Mouse (Mus musculus): ENCODE results near the gene Daxx. TPM values are rescaled to one million over a fixed set of nuclear protein-coding genes. Genes with fewer than 3 reads are reported as not detected.

The Daxx gene
- polyA plus RNA-seq (2014; fragmentation: Illumina TruSeq; extraction: RNeasy Lipid Tissue Mini Kit (QIAGEN cat#74804); ENCODE audit: low read depth, low replicate concordance): 9.9 TPM

GRCm38 (mm10) chr17:33909077-33909868 is at the start of gene Daxx:
TSS of gene Daxx (plus strand) at chr17:33909414.

DNA sequence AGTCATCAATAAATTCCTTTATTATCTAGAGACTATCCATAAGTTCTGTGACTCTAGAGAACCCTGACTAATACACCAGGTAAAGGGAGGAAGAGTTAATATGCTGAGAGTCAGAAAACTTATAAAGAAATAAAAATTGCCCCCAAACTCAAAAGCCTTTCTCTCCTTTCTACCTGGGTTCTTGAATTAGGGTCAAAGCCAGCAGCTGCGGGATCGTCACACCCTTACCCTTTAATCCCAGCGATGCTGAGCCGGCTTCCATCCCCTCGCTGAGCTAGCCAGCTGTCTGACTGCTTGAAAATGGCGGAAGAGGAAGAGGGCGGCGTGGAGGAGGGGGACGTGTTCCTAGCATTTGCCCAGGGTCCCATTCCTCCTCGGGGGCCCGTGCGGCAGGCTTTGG is 35.7 kb upstream of the Daxx start, which contains the start of gene Gm7029:
Gene Gm7029 (plus strand): TSS at position 301 of the 400 bp plus-strand sequence.

GRCm38 (mm10) chr17:33890533-33891059 is 18.6 kb upstream of the Daxx start, which contains the start of gene Kifc1:
TSS of gene Kifc1 (minus strand) at chr17:33890661.

DNA sequence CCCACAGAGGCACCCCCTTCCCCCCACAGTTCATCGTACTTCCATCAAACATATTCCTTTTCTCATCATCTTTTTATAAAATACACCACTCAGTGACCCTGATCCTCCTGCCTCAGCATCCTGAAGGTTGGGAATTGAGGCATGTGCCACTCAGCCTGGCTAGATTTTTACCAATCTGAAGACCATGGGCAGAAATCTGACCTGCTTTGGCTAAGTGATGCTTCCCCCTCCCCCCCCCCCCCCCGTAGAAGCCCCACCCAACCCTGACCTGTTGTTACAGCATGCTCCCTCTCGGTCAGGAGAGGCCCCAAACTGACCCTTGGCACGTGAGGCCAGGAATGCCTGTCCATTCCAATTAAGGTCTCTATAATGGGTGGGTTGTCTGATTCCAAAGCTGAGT is 4.4 kb upstream of the Daxx start, which contains the start of gene Platr17:
Gene Platr17 (plus strand): TSS at position 301 of the 400 bp plus-strand sequence.

GRCm38 (mm10) chr17:33915671-33916250 is 6.5 kb downstream of the Daxx start, which contains the start of the genes Tapbp and Zbtb22:
TSS of gene Tapbp (plus strand) at chr17:33915899.
TSS of gene Zbtb22 (plus strand) at chr17:33915904.

GRCm38 (mm10) chr17:33929371-33930279 is 20.4 kb downstream of the Daxx start, which contains the start of gene Rgl2:
TSS of gene Rgl2 (plus strand) at chr17:33929543.

DNA sequence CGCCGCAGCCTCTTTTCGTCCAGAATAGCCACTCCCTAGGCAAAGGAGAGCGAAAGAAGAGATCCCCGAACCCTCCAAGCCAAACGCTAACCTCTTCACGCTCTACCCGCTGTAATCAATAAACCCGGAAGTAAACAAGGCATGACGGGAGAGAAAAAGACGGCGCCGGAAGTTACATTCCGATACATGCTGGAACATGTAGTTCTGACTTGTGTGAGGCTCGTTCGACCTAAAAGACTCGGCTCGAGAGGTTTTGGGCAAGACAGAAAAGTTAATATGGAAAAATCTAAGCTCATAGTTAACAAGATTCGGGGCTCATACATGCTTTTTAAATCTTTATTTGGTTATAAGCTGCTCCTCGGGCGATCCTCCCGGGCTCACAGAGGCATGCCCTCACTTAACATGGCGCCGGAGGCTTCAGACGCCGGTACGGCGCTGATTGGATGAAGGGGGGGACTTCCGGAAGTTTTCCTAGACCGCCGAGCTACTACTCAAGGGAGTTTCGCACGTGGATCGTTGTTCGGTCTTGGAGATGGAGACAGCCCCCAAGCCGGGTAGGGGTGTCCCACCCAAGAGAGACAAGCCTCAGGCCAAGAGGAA is 31.1 kb downstream of the Daxx start, which contains the start of the genes Pfdn6 and Wdr46:
Gene Pfdn6 (minus strand): TSS at position 138 of the 600 bp plus-strand sequence.
Gene Wdr46 (plus strand): TSS at position 455 of the 600 bp plus-strand sequence.

DNA sequence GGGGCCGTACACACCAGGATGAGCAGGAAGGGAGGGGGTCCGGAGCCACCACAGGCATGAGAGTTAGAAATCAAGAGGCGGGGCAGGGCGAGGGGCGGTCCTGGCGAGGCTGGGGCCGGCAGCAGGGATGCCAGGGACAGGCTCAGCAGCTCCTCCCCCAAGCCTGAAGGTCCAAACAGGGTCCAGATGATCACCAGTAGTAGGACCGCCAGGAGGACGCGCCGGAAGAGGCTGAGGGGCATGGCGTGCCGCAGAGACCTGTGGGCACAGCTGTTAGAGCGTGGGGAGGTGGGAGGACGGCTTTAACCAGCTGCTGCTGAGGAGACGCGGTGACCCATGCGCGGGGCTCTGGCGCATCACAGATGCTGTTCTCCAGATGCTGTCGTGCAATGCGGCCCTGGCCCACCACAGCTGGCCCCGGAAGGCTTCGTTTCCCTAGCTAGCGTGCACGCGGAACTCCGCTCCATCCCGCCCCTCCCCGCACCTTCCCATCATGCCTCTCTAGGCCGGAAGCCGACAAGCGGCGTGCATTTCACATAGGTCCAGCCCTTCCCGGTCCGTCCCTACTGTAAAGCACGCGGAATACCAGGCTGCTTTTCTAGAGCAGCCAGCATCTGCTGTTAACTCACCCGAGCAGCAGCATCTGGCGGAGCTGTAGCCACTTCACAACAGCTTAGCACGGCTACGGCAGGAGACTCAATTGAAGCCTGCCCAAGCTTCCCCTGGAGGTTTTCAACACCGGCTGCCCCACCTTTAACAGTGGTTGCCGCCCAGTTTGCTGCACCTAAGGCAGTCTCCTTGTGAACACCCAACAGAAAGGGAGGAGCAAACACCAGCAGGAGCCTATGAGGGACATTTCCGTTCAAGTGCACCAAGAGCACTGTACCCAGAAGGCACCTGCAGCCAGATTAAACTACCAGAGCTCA is 42.1 kb downstream of the Daxx start, which contains the start of gene B3galt4:
Gene B3galt4 (minus strand): TSS at position 468 of the 926 bp plus-strand sequence.

GRCm38 (mm10) chr17:33955555-33956214 is 46.5 kb downstream of the Daxx start, which contains the start of the genes Vps52 and Rps18:
TSS of gene Vps52 (plus strand) at chr17:33955812.
TSS of gene Rps18 (minus strand) at chr17:33956001.

Other genes with a start within 250 kb of the Daxx start
- 396 TPM for gene Hnrnpm, start 222.6 kb upstream of the Daxx start, polyA plus RNA-seq (2014; fragmentation: Illumina TruSeq; extraction: RNeasy Lipid Tissue Mini Kit (QIAGEN cat#74804); ENCODE audit: low read depth, low replicate concordance)
- 39.7 TPM for gene March2, start 190.7 kb upstream of the Daxx start, polyA plus RNA-seq (2014; fragmentation: Illumina TruSeq; extraction: RNeasy Lipid Tissue Mini Kit (QIAGEN cat#74804); ENCODE audit: low read depth, low replicate concordance)
- 40.2 TPM for gene Rab11b, start 148.9 kb upstream of the Daxx start, polyA plus RNA-seq (2014; fragmentation: Illumina TruSeq; extraction: RNeasy Lipid Tissue Mini Kit (QIAGEN cat#74804); ENCODE audit: low read depth, low replicate concordance)
- gene Angptl4, start 127.6 kb upstream of the Daxx start, polyA plus RNA-seq (2014; fragmentation: Illumina TruSeq; extraction: RNeasy Lipid Tissue Mini Kit (QIAGEN cat#74804); ENCODE audit: low read depth, low replicate concordance): 4.9 TPM
- 17.0 TPM for gene Kank3, start 98.9 kb upstream of the Daxx start, polyA plus RNA-seq (2014; fragmentation: Illumina TruSeq; extraction: RNeasy Lipid Tissue Mini Kit (QIAGEN cat#74804); ENCODE audit: low read depth, low replicate concordance)
- 62.1 TPM for gene Rps28, start 84.9 kb upstream of the Daxx start, polyA plus RNA-seq (2014; fragmentation: Illumina TruSeq; extraction: RNeasy Lipid Tissue Mini Kit (QIAGEN cat#74804); ENCODE audit: low read depth, low replicate concordance)
- gene Ndufa7, start 84.8 kb upstream of the Daxx start, polyA plus RNA-seq (2014; fragmentation: Illumina TruSeq; extraction: RNeasy Lipid Tissue Mini Kit (QIAGEN cat#74804); ENCODE audit: low read depth, low replicate concordance): 29.1 TPM
- gene Cd320, start 66.3 kb upstream of the Daxx start, polyA plus RNA-seq (2014; fragmentation: Illumina TruSeq; extraction: RNeasy Lipid Tissue Mini Kit (QIAGEN cat#74804); ENCODE audit: low read depth, low replicate concordance): 7.3 TPM
- not detected for gene Gm7029, start 35.6 kb upstream of the Daxx start, polyA plus RNA-seq (2014; fragmentation: Illumina TruSeq; extraction: RNeasy Lipid Tissue Mini Kit (QIAGEN cat#74804); ENCODE audit: low read depth, low replicate concordance)
- not detected for gene Kifc1, start 18.8 kb upstream of the Daxx start, polyA plus RNA-seq (2014; fragmentation: Illumina TruSeq; extraction: RNeasy Lipid Tissue Mini Kit (QIAGEN cat#74804); ENCODE audit: low read depth, low replicate concordance)
- gene Platr17, start 4.3 kb upstream of the Daxx start, polyA plus RNA-seq (2014; fragmentation: Illumina TruSeq; extraction: RNeasy Lipid Tissue Mini Kit (QIAGEN cat#74804); ENCODE audit: low read depth, low replicate concordance): not detected
- gene Tapbp, start 6.5 kb downstream of the Daxx start, polyA plus RNA-seq (2014; fragmentation: Illumina TruSeq; extraction: RNeasy Lipid Tissue Mini Kit (QIAGEN cat#74804); ENCODE audit: low read depth, low replicate concordance): 43.1 TPM
- gene Zbtb22, start 6.5 kb downstream of the Daxx start, polyA plus RNA-seq (2014; fragmentation: Illumina TruSeq; extraction: RNeasy Lipid Tissue Mini Kit (QIAGEN cat#74804); ENCODE audit: low read depth, low replicate concordance): 1.3 TPM
- 3.8 TPM for gene Rgl2, start 20.1 kb downstream of the Daxx start, polyA plus RNA-seq (2014; fragmentation: Illumina TruSeq; extraction: RNeasy Lipid Tissue Mini Kit (QIAGEN cat#74804); ENCODE audit: low read depth, low replicate concordance)
- gene Pfdn6, start 30.9 kb downstream of the Daxx start, polyA plus RNA-seq (2014; fragmentation: Illumina TruSeq; extraction: RNeasy Lipid Tissue Mini Kit (QIAGEN cat#74804); ENCODE audit: low read depth, low replicate concordance): 14.8 TPM
- 0.70 TPM for gene Wdr46, start 31.2 kb downstream of the Daxx start, polyA plus RNA-seq (2014; fragmentation: Illumina TruSeq; extraction: RNeasy Lipid Tissue Mini Kit (QIAGEN cat#74804); ENCODE audit: low read depth, low replicate concordance)
- gene B3galt4, start 42.1 kb downstream of the Daxx start, polyA plus RNA-seq (2014; fragmentation: Illumina TruSeq; extraction: RNeasy Lipid Tissue Mini Kit (QIAGEN cat#74804); ENCODE audit: low read depth, low replicate concordance): 0.35 TPM
- 6.1 TPM for gene Vps52, start 46.4 kb downstream of the Daxx start, polyA plus RNA-seq (2014; fragmentation: Illumina TruSeq; extraction: RNeasy Lipid Tissue Mini Kit (QIAGEN cat#74804); ENCODE audit: low read depth, low replicate concordance)
- gene Rps18, start 46.6 kb downstream of the Daxx start, polyA plus RNA-seq (2014; fragmentation: Illumina TruSeq; extraction: RNeasy Lipid Tissue Mini Kit (QIAGEN cat#74804); ENCODE audit: low read depth, low replicate concordance): 17.8 TPM
- 201 TPM for gene H2-K1, start 90.9 kb downstream of the Daxx start, polyA plus RNA-seq (2014; fragmentation: Illumina TruSeq; extraction: RNeasy Lipid Tissue Mini Kit (QIAGEN cat#74804); ENCODE audit: low read depth, low replicate concordance)
- 1.9 TPM for gene Ring1, start 115.3 kb downstream of the Daxx start, polyA plus RNA-seq (2014; fragmentation: Illumina TruSeq; extraction: RNeasy Lipid Tissue Mini Kit (QIAGEN cat#74804); ENCODE audit: low read depth, low replicate concordance)
- 6.8 TPM for gene H2-Ke6, start 118.6 kb downstream of the Daxx start, polyA plus RNA-seq (2014; fragmentation: Illumina TruSeq; extraction: RNeasy Lipid Tissue Mini Kit (QIAGEN cat#74804); ENCODE audit: low read depth, low replicate concordance)
- gene Slc39a7, start 122.3 kb downstream of the Daxx start, polyA plus RNA-seq (2014; fragmentation: Illumina TruSeq; extraction: RNeasy Lipid Tissue Mini Kit (QIAGEN cat#74804); ENCODE audit: low read depth, low replicate concordance): 0.82 TPM
- 0.99 TPM for gene Rxrb, start 122.4 kb downstream of the Daxx start, polyA plus RNA-seq (2014; fragmentation: Illumina TruSeq; extraction: RNeasy Lipid Tissue Mini Kit (QIAGEN cat#74804); ENCODE audit: low read depth, low replicate concordance)
- gene Col11a2, start 130.0 kb downstream of the Daxx start, polyA plus RNA-seq (2014; fragmentation: Illumina TruSeq; extraction: RNeasy Lipid Tissue Mini Kit (QIAGEN cat#74804); ENCODE audit: low read depth, low replicate concordance): not detected
- not detected for gene H2-Oa, start 182.9 kb downstream of the Daxx start, polyA plus RNA-seq (2014; fragmentation: Illumina TruSeq; extraction: RNeasy Lipid Tissue Mini Kit (QIAGEN cat#74804); ENCODE audit: low read depth, low replicate concordance)
- not detected for gene H2-DMa, start 210.1 kb downstream of the Daxx start, polyA plus RNA-seq (2014; fragmentation: Illumina TruSeq; extraction: RNeasy Lipid Tissue Mini Kit (QIAGEN cat#74804); ENCODE audit: low read depth, low replicate concordance)
- 272 TPM for gene Brd2, start 213.2 kb downstream of the Daxx start, polyA plus RNA-seq (2014; fragmentation: Illumina TruSeq; extraction: RNeasy Lipid Tissue Mini Kit (QIAGEN cat#74804); ENCODE audit: low read depth, low replicate concordance)
- not detected for gene H2-DMb2, start 233.9 kb downstream of the Daxx start, polyA plus RNA-seq (2014; fragmentation: Illumina TruSeq; extraction: RNeasy Lipid Tissue Mini Kit (QIAGEN cat#74804); ENCODE audit: low read depth, low replicate concordance)
- 2.0 TPM for gene H2-DMb1, start 243.7 kb downstream of the Daxx start, polyA plus RNA-seq (2014; fragmentation: Illumina TruSeq; extraction: RNeasy Lipid Tissue Mini Kit (QIAGEN cat#74804); ENCODE audit: low read depth, low replicate concordance)

All from adrenal gland, adult 10 weeks (tissue).